Mouse (Mus musculus) midbrain, embryonic 15.5 days (tissue): ENCODE data around the gene Thbs3. TPM values are rescaled to one million over a fixed set of nuclear protein-coding genes. Genes with fewer than 3 reads are reported as not detected.

Source experiments
- ATAC-seq: fragments of 200-750 bp; cut with Nextera tagmentation; replicated peaks from 2 replicates; pipeline ENCODE4 v1.8.0; 2017; ENCODE audit warnings: moderate TSS enrichment
- H3K27ac ChIP-seq: fragments of 300-500 bp; sonication (generic); 2 replicates; pipeline ENCODE4 v1.5.1; 2015; ENCODE audit warnings: mild to moderate bottlenecking, inconsistent platforms
- H3K27me3 ChIP-seq: fragments of 300-500 bp; sonication (generic); replicated peaks from 2 replicates; pipeline ENCODE4 v1.6.1; 2015; ENCODE audit warnings: inconsistent platforms
- H3K36me3 ChIP-seq: fragments of 300-500 bp; sonication (generic); replicated peaks from 2 replicates; pipeline ENCODE4 v1.6.1; 2015; ENCODE audit warnings: inconsistent platforms
- H3K4me1 ChIP-seq: fragments of 300-500 bp; sonication (generic); 2 replicates; pipeline ENCODE4 v1.6.1; 2015; ENCODE audit warnings: inconsistent platforms
- H3K4me2 ChIP-seq: fragments of 300-500 bp; sonication (generic); 2 replicates; pipeline ENCODE4 v1.6.1; 2015; ENCODE audit warnings: inconsistent platforms, mild to moderate bottlenecking, moderate library complexity
- H3K4me3 ChIP-seq: fragments of 300-500 bp; sonication (generic); 2 replicates; pipeline ENCODE4 v1.5.1; 2015; ENCODE audit warnings: mild to moderate bottlenecking, inconsistent platforms
- H3K9ac ChIP-seq: fragments of 300-500 bp; sonication (generic); 2 replicates; pipeline ENCODE4 v1.6.1; 2015; ENCODE audit warnings: mild to moderate bottlenecking, inconsistent platforms
- H3K9me3 ChIP-seq: fragments of 300-500 bp; sonication (generic); 2 replicates; pipeline ENCODE4 v1.6.1; 2016; ENCODE audit warnings: inconsistent platforms
- WGBS: fragments of 180-500 bp; shearing (Covaris S2); methylation state at CpG from one replicate; pipeline ENCODE4 v1.1.7; 2015; ENCODE audit warnings: mixed read lengths; 5-methylcytosine and 5-hydroxymethylcytosine counted together
- polyA plus RNA-seq: library from polyadenylated mRNA; unstranded; fragments of >200 nt; fragmentation: Nextera tagmentation; extraction: Ambion mirVana; gene quantifications from 2 replicates; pipeline ENCODE4 v1.2.1, GENCODE M21; 2015

Gene Thbs3
- polyA plus RNA-seq: 58.7 and 58.8 TPM in 2 replicates

- WGBS: under 1% methylated on average over 19 of the region's 19 CpGs
- peak within 1 kb of the TSS; percentile 75 for H3K9ac ChIP-seq
- peaks cover 42% of the 10 kb centered on the region for H3K4me1 ChIP-seq
- H3K9me3 ChIP-seq: no peaks in the 10 kb centered on the region
- ATAC-seq: peak; percentile 13; the same call in 1 of the 2 replicates
- H3K27ac ChIP-seq: peak within 1 kb of the TSS; percentile 98
- H3K27me3 ChIP-seq: no peaks in the 10 kb centered on the region
- peaks cover under 1% of the 10 kb centered on the region; the same call in 1 of the 2 replicates for H3K36me3 ChIP-seq
- peak within 1 kb of the TSS; percentile 75 for H3K4me3 ChIP-seq
- peak within 1 kb of the TSS; percentile 88 for H3K4me2 ChIP-seq
Measured at GRCm38 (mm10) chr3:89214681-89215411, at the start of gene Thbs3. Thbs3 (plus strand) TSS chr3:89215180.

GRCm38 (mm10) chr3:89165268-89165870 lies 49.6 kb upstream of the Thbs3 start:
- Histone ChIP-seq H3K36me3 (peaks cover 16% of the 10 kb centered on the region; the same call in 1 of the 2 replicates), H3K4me3 (peak overlapping the region; percentile 59), H3K4me2 (peak overlapping the region; percentile 61), H3K9me3 (no peaks in the 10 kb centered on the region), H3K27me3 (no peaks in the 10 kb centered on the region), H3K27ac (peak overlapping the region; percentile 85), H3K9ac (peak overlapping the region; percentile 59), H3K4me1 (peaks cover 23% of the 10 kb centered on the region)
- no peak for ATAC-seq
- 28% methylated on average over 12 of the region's 12 CpGs for WGBS

- H3K27ac ChIP-seq: no peak overlapping the region
- no peaks in the 10 kb centered on the region for H3K27me3 ChIP-seq
- H3K4me3 ChIP-seq: no peak overlapping the region
- no peaks in the 10 kb centered on the region for H3K9me3 ChIP-seq
- no peak overlapping the region for H3K9ac ChIP-seq
- H3K36me3 ChIP-seq: peaks cover 24% of the 10 kb centered on the region; the same call in 1 of the 2 replicates
- ATAC-seq: no peak
- peaks cover 21% of the 10 kb centered on the region for H3K4me1 ChIP-seq
- WGBS: 93% methylated on average over 19 of the region's 19 CpGs
- no peak overlapping the region for H3K4me2 ChIP-seq
Measured at GRCm38 (mm10) chr3:89166945-89167344, 48.0 kb upstream of the Thbs3 start.

GRCm38 (mm10) chr3:89174844-89175243 lies 40.1 kb upstream of the Thbs3 start:
- H3K36me3 ChIP-seq: peaks cover 57% of the 10 kb centered on the region
- WGBS: 94% methylated on average over 11 of the region's 11 CpGs
- no peaks in the 10 kb centered on the region for H3K27me3 ChIP-seq
- H3K9me3 ChIP-seq: no peaks in the 10 kb centered on the region
- no peak for ATAC-seq
- no peak overlapping the region for H3K4me3 ChIP-seq
- H3K4me2 ChIP-seq: no peak overlapping the region
- H3K27ac ChIP-seq: no peak overlapping the region
- no peak overlapping the region for H3K9ac ChIP-seq
- H3K4me1 ChIP-seq: peaks cover 19% of the 10 kb centered on the region

GRCm38 (mm10) chr3:89175544-89175943 lies 39.4 kb upstream of the Thbs3 start:
- peaks cover 19% of the 10 kb centered on the region for H3K4me1 ChIP-seq
- no peak overlapping the region for H3K27ac ChIP-seq
- H3K4me3 ChIP-seq: no peak overlapping the region
- H3K9ac ChIP-seq: no peak overlapping the region
- H3K36me3 ChIP-seq: peaks cover 56% of the 10 kb centered on the region
- H3K9me3 ChIP-seq: no peaks in the 10 kb centered on the region
- H3K27me3 ChIP-seq: no peaks in the 10 kb centered on the region
- 93% methylated on average over 10 of the region's 10 CpGs for whole genome bisulfite sequencing
- no peak overlapping the region for H3K4me2 ChIP-seq
- ATAC-seq: no peak

GRCm38 (mm10) chr3:89176421-89176820 lies 38.6 kb upstream of the Thbs3 start:
- peaks cover 58% of the 10 kb centered on the region for H3K36me3 ChIP-seq
- no peak overlapping the region for H3K4me2 ChIP-seq
- H3K9me3 ChIP-seq: no peaks in the 10 kb centered on the region
- H3K4me3 ChIP-seq: 0 out of 2 replicates have a peak overlapping the region, but pooled peaks have one; percentile 6
- 86% methylated on average over 7 of the region's 7 CpGs for WGBS
- peaks cover 19% of the 10 kb centered on the region for H3K4me1 ChIP-seq
- H3K27me3 ChIP-seq: no peaks in the 10 kb centered on the region
- peak; percentile 5; the same call in 1 of the 2 replicates for ATAC-seq
- no peak overlapping the region for H3K27ac ChIP-seq
- no peak overlapping the region for H3K9ac ChIP-seq

- peak within 1 kb of the TSS; percentile 92 for H3K4me2 ChIP-seq
- ATAC-seq: peak; percentile 98
- H3K36me3 ChIP-seq: peaks cover 53% of the 10 kb centered on the region
- no peaks in the 10 kb centered on the region for H3K27me3 ChIP-seq
- 0% methylated on average over 43 of the region's 43 CpGs for WGBS
- H3K9me3 ChIP-seq: no peaks in the 10 kb centered on the region
- peaks cover 19% of the 10 kb centered on the region for H3K4me1 ChIP-seq
- H3K4me3 ChIP-seq: peak within 1 kb of the TSS; percentile 62
- H3K9ac ChIP-seq: peak within 1 kb of the TSS; percentile 62
- H3K27ac ChIP-seq: peak within 1 kb of the TSS; percentile 74
Measured at GRCm38 (mm10) chr3:89177242-89178106, 37.5 kb upstream of the Thbs3 start, which contains the start of gene Scamp3. Scamp3 (plus strand) TSS chr3:89177473.

GRCm38 (mm10) chr3:89178107-89178385 lies 36.9 kb upstream of the Thbs3 start:
- Histone ChIP-seq H3K4me1 (peaks cover 22% of the 10 kb centered on the region), H3K27ac (peak overlapping the region; percentile 74), H3K9ac (peak overlapping the region; percentile 62), H3K36me3 (peaks cover 48% of the 10 kb centered on the region), H3K9me3 (no peaks in the 10 kb centered on the region), H3K4me2 (peak overlapping the region; percentile 92), H3K27me3 (no peaks in the 10 kb centered on the region), H3K4me3 (peak overlapping the region; percentile 62)
- 13% methylated on average over 6 of the region's 6 CpGs for WGBS
- ATAC-seq: no peak

- ATAC-seq: no peak
- H3K27me3 ChIP-seq: no peaks in the 10 kb centered on the region
- peak overlapping the region; percentile 92 for H3K4me2 ChIP-seq
- H3K36me3 ChIP-seq: peaks cover 38% of the 10 kb centered on the region
- no peak overlapping the region for H3K9ac ChIP-seq
- peaks cover 29% of the 10 kb centered on the region for H3K4me1 ChIP-seq
- no peaks in the 10 kb centered on the region for H3K9me3 ChIP-seq
- no peak overlapping the region for H3K27ac ChIP-seq
- H3K4me3 ChIP-seq: no peak overlapping the region
- WGBS: 93% methylated on average over 11 of the region's 11 CpGs
Measured at GRCm38 (mm10) chr3:89179056-89179455, 35.9 kb upstream of the Thbs3 start.

GRCm38 (mm10) chr3:89181749-89182500 lies 33.1 kb upstream of the Thbs3 start:
- H3K36me3 ChIP-seq: peaks cover 21% of the 10 kb centered on the region
- H3K4me2 ChIP-seq: no peak overlapping the region
- H3K4me3 ChIP-seq: no peak overlapping the region
- H3K9ac ChIP-seq: no peak overlapping the region
- H3K9me3 ChIP-seq: no peaks in the 10 kb centered on the region
- H3K27ac ChIP-seq: no peak overlapping the region
- 96% methylated on average over 27 of the region's 27 CpGs for WGBS
- H3K27me3 ChIP-seq: no peaks in the 10 kb centered on the region
- ATAC-seq: no peak
- peaks cover 42% of the 10 kb centered on the region for H3K4me1 ChIP-seq

- ATAC-seq: peak; percentile 38
- 58% methylated on average over 7 of the region's 7 CpGs for WGBS
- Histone ChIP-seq H3K27ac (peak overlapping the region; percentile 93), H3K4me2 (peak overlapping the region; percentile 97), H3K27me3 (no peaks in the 10 kb centered on the region), H3K4me1 (peaks cover 44% of the 10 kb centered on the region), H3K9ac (peak overlapping the region; percentile 89; the same call in 1 of the 2 replicates), H3K9me3 (no peaks in the 10 kb centered on the region), H3K36me3 (peaks cover 21% of the 10 kb centered on the region), H3K4me3 (peak overlapping the region; percentile 73)
Measured at GRCm38 (mm10) chr3:89182531-89183057, 32.4 kb upstream of the Thbs3 start.
